Mouse (Mus musculus): Measurements from ENCODE around the gene Scrg1. TPM values are rescaled to one million over a fixed set of nuclear protein-coding genes. Genes with fewer than 3 reads are reported as not detected.

Gene Scrg1
- total and polyA plus RNA-seq, 3 experiments = 0.29 TPM; not detected in 2

DNA sequence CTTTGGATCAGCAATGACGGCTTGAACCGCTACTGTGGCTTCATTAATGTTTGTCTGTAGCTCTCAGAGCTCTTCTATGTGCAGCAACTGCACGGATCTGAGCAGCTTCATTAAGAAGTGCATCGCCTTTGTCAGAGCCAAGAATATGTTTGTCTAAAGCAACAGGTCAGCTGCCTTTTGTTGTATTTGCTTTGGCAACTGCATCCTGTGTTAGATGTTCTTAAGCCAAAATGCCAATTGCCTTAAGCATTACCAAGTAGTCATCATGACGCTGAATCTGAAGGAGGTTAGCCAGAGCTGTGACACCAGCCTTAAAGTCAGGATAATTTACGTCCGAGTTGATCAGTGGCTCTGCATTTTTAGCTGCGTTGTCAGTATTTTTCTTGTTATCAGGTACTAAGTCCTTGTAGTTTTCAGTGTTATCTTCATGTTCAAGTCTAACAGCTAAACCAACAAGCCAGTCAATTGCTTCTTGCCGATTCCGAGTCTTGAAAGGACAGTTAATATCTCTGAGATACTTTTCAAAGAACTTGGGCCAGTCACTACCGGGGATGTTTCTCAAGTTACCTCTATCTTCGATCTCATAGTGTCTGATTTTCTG lies 64.6 kb downstream of the Scrg1 start:
- Histone ChIP-seq H3K27ac (no peak overlapping the region), H3K9ac (ENCODE audit: low read depth, low read length) (no peak overlapping the region), H3K79me2 (replicated peaks; ENCODE audit: control insufficient read depth, insufficient read depth, low read length) (no peaks in the 10 kb centered on the region), H3K4me3 (no peak overlapping the region), H3K4me1 (ENCODE audit: control insufficient read depth, insufficient read depth, low read length) (no peaks in the 10 kb centered on the region), H3K27me3 (ENCODE audit: control insufficient read depth, insufficient read depth, low read length) (no peaks in the 10 kb centered on the region), H3K36me3 (ENCODE audit: control insufficient read depth, insufficient read depth, low read length) (no peaks in the 10 kb centered on the region)
- no peak for DNase-seq
- no peak for TF ChIP-seq EP300 (IDR thresholded peaks at IDR 0.05; ENCODE audit: insufficient read depth, low read depth, low read length)
- 54% methylated on average over 12 of the region's 12 CpGs for WGBS
- intact Hi-C loops (cut with DNase I) = no loop called here

Other genes with a start within 250 kb of the Scrg1 start
- 10 to 100 TPM; 62.1 to 63.9 TPM for gene Hand2, start 134.9 kb upstream of the Scrg1 start, total RNA-seq (2021)
- 10.3 and 14.8 TPM in 2 replicates for gene Hand2, start 134.9 kb upstream of the Scrg1 start, polyA plus RNA-seq (2012; rRNA removed)
- 10 to 100 TPM; 11.6 to 13.8 TPM for gene Sap30, start 31.9 kb downstream of the Scrg1 start, total RNA-seq (2021)
- 5.1 and 6.9 TPM in 2 replicates for gene Sap30, start 31.9 kb downstream of the Scrg1 start, polyA plus RNA-seq (2012; rRNA removed)
- gene Hmgb2, start 56.0 kb downstream of the Scrg1 start, total RNA-seq (2021) = 1 to 10 TPM; 9.1 to 9.2 TPM
- 1.1 and 1.7 TPM in 2 replicates for gene Hmgb2, start 56.0 kb downstream of the Scrg1 start, polyA plus RNA-seq (2012; rRNA removed)
- gene Galnt7, start 197.1 kb downstream of the Scrg1 start, total RNA-seq (2021) = 1 to 10 TPM; 4.5 to 4.8 TPM
- gene Galnt7, start 197.1 kb downstream of the Scrg1 start, polyA plus RNA-seq (2012; rRNA removed) = 1.7 and 4.3 TPM in 2 replicates